Mouse (Mus musculus) forebrain, embryonic 11.5 days (tissue): ENCODE data around the gene Myl6. TPM values are rescaled to one million over a fixed set of nuclear protein-coding genes. Genes with fewer than 3 reads are reported as not detected.

Experiments
- ATAC-seq: fragments of 200-750 bp; cut with Nextera tagmentation; replicated peaks from 2 replicates; pipeline ENCODE4 v1.8.0; 2017; ENCODE audit warnings: moderate TSS enrichment; ENCODE audit not compliant: low FRiP score
- DNase-seq: peaks from one replicate; pipeline ENCODE4 v3.0.0-alpha.2; 2017; ENCODE audit warnings: low spot score
- H3K27ac ChIP-seq: fragments of 300-500 bp; sonication (generic); 2 replicates; pipeline ENCODE4 v1.5.1; 2014; ENCODE audit warnings: low read depth, low read length
- H3K27me3 ChIP-seq: fragments of 300-500 bp; sonication (generic); 2 replicates; pipeline ENCODE4 v1.6.1; 2014; ENCODE audit warnings: mild to moderate bottlenecking, low read length, mixed read lengths; ENCODE audit not compliant: control insufficient read depth, insufficient read depth
- H3K36me3 ChIP-seq: fragments of 300-500 bp; sonication (generic); 2 replicates; pipeline ENCODE4 v1.6.1; 2014; ENCODE audit warnings: mild to moderate bottlenecking, low read length, moderate library complexity, mixed read lengths; ENCODE audit not compliant: control insufficient read depth, insufficient read depth
- H3K4me1 ChIP-seq: fragments of 300-500 bp; sonication (generic); replicated peaks from 2 replicates; pipeline ENCODE4 v1.6.1; 2014; ENCODE audit warnings: low read length, mixed read lengths; ENCODE audit not compliant: control insufficient read depth, insufficient read depth
- H3K4me2 ChIP-seq: fragments of 300-500 bp; sonication (generic); 2 replicates; pipeline ENCODE4 v1.6.1; 2014; ENCODE audit warnings: low read depth, mild to moderate bottlenecking, low read length, moderate library complexity, mixed read lengths; ENCODE audit not compliant: severe bottlenecking
- H3K4me3 ChIP-seq: fragments of 300-500 bp; sonication (generic); 2 replicates; pipeline ENCODE4 v1.5.1; 2014; ENCODE audit warnings: low read depth, low read length
- H3K9ac ChIP-seq: fragments of 300-500 bp; sonication (generic); 2 replicates; pipeline ENCODE4 v1.6.1; 2014; ENCODE audit warnings: low read length
- H3K9me3 ChIP-seq: fragments of 300-500 bp; sonication (generic); 2 replicates; pipeline ENCODE4 v1.6.1; 2016; ENCODE audit warnings: low read length, mixed read lengths; ENCODE audit not compliant: control insufficient read depth
- WGBS: fragments of 180-500 bp; shearing (Covaris S2); extraction: QIAGEN DNeasy Blood & Tissue Kit; methylation state at CpG from one replicate; pipeline ENCODE4 v1.1.7; 2014; 5-methylcytosine and 5-hydroxymethylcytosine counted together
- polyA plus RNA-seq: library from polyadenylated mRNA; unstranded; fragments of >200 nt; fragmentation: Nextera tagmentation; extraction: Ambion mirVana; gene quantifications from 2 replicates; pipeline ENCODE4 v1.2.1, GENCODE M21; 2014

Myl6 gene
- polyA plus RNA-seq, result 620 and 659 TPM in 2 replicates

- Histone ChIP-seq H3K9ac (peak within 1 kb of the TSS; percentile 88), H3K27ac (peak within 1 kb of the TSS; percentile 78), H3K4me3 (peak within 1 kb of the TSS; percentile 78), H3K27me3 (no peaks in the 10 kb centered on the region), H3K4me2 (peak within 1 kb of the TSS; percentile 86), H3K9me3 (no peaks in the 10 kb centered on the region), H3K36me3 (peaks cover 7% of the 10 kb centered on the region; the same call in 1 of the 2 replicates), H3K4me1 (peaks cover 13% of the 10 kb centered on the region)
- WGBS, result under 1% methylated on average over 45 of the region's 45 CpGs
- ATAC-seq, result peak; percentile 95
- peak; percentile 99 for DNase-seq
Measured at GRCm38 (mm10) chr10:128493695-128494666, at the start of gene Myl6. Gene Myl6, minus strand, starts transcription at chr10:128494145.

DNA sequence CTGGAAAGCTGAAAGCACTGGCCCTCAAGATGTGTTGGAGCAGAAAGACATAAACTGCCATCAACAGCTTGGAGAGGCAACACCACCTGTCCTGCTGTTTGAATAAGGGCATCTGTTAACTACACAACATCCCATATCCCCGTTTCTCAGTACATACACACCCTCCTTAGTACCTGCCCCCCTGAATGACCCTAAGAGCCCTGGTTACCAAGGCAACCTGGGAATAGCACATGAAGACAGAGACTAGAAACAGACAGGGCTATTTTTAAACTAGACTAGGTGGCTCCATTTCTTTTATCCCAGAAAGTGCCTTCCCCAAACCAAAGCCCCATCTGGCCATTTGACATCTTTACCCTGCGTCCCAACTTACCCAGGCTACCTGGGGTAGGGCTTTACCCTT lies 49.2 kb upstream of the Myl6 start:
- Histone ChIP-seq H3K36me3 (peaks cover 9% of the 10 kb centered on the region; the same call in 1 of the 2 replicates), H3K4me3 (no peak overlapping the region), H3K4me2 (no peak overlapping the region), H3K27me3 (no peaks in the 10 kb centered on the region), H3K9me3 (no peaks in the 10 kb centered on the region), H3K4me1 (no peaks in the 10 kb centered on the region; the same call in none of the 2 replicates), H3K27ac (no peak overlapping the region), H3K9ac (no peak overlapping the region)
- no peak for DNase-seq
- no peak for ATAC-seq
- 86% methylated on average over 2 of the region's 2 CpGs for WGBS

DNA sequence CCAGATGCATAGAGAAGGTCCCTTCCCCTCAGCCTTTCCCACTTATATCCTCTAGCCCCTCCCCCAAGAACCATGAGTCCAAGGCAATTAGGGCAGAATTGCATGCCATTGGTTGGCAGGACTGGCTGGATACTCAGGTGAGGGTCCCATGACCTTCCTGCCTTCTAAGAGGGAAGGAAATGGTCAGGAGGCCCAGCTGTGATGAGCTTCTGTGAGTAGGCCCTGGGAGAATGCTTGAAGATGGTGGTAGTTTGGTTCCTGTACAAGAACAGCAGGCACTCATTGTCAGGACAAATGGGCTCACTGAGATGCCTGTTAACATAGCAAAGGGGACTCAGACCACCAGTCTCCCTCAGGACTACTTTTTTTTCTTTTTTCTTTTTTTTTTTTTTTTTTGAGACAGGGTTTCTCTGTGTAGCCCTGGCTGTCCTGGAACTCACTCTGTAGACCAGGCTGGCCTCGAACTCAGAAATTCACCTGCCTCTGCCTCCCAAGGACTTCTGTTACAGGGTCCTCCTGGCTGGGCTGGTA lies 44.5 kb upstream of the Myl6 start:
- H3K36me3 ChIP-seq, result peaks cover under 1% of the 10 kb centered on the region; the same call in 1 of the 2 replicates
- no peak overlapping the region for H3K4me2 ChIP-seq
- no peak overlapping the region for H3K9ac ChIP-seq
- 90% methylated on average over 1 of the region's 1 CpGs for WGBS
- no peaks in the 10 kb centered on the region for H3K9me3 ChIP-seq
- ATAC-seq, result no peak
- no peaks in the 10 kb centered on the region for H3K27me3 ChIP-seq
- DNase-seq, result no peak
- no peak overlapping the region for H3K4me3 ChIP-seq
- no peaks in the 10 kb centered on the region for H3K4me1 ChIP-seq
- no peak overlapping the region for H3K27ac ChIP-seq

DNA sequence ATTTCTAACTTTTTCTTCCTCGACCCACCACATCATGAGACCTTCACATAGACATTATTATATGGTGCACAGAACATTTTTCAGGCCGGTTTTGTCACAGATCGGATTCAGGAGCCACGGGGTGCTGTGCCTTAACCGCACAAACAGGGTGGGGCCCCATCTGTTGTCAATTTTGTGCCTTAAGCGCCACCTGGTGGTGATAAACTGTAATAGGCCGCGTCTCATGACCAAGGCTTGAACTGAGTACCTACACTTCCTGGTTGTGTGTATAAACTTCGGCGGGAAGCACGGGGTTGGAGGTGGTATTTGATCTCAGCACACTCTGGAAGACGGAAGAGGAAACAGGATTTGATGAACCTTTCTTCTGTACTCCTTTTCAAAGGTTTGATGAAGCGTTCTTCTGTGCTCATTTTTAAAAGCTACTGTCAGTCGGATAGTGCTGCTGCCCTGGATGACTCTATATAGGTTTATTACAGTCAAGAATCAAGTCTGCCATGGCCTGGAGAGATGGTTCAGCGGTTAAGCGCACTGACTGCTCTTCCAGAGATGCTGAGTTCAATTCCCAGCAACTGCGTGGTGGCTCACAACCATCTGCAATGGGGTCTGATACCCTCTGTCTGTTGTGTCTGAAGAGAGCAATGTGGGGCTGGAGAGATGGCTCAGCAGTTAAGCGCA lies 42.5 kb upstream of the Myl6 start:
- Histone ChIP-seq H3K9me3 (no peaks in the 10 kb centered on the region), H3K4me1 (no peaks in the 10 kb centered on the region), H3K4me2 (peak overlapping the region; percentile 40; the same call in 1 of the 2 replicates), H3K27me3 (no peaks in the 10 kb centered on the region), H3K27ac (no peak overlapping the region), H3K9ac (no peak overlapping the region; the same call in 1 of the 2 replicates), H3K36me3 (no peaks in the 10 kb centered on the region), H3K4me3 (no peak overlapping the region)
- WGBS, result 16% methylated on average over 18 of the region's 18 CpGs
- DNase-seq (peak; percentile 90), ATAC-seq (peak; percentile 90)

DNA sequence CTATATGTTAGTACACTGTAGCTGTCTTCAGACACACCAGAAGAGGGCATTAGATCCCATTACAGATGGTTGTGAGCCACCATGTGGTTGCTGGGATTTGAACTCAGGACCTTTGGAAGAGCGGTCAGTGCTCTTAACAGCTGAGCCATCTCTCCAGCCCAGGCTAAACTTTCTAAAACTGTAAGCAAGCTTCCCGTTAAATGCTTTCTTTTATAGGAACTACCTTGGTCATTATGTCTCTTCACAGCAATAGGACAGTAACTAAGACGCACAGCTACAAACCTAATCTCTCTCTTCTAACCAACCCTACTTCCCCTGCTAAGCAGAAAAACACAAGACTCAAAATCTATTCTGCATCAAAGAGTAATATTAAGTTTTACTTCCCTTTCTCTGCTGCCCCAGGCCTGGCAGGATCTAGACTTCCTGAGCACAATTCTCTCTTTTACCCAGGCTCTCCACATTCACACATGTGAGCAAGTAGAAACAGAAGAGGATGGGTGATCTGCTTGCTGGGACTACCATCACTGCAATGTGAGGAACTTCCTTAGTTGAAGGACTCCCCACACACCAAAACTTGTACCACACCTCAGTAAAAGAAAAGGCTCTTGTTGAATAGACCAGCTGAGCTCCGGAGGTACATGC lies 41.8 kb upstream of the Myl6 start:
- Histone ChIP-seq H3K4me1 (no peaks in the 10 kb centered on the region), H3K4me2 (peak overlapping the region; percentile 40; the same call in 1 of the 2 replicates), H3K27me3 (no peaks in the 10 kb centered on the region), H3K4me3 (no peak overlapping the region), H3K9ac (no peak overlapping the region; the same call in 1 of the 2 replicates), H3K27ac (no peak overlapping the region), H3K9me3 (no peaks in the 10 kb centered on the region), H3K36me3 (no peaks in the 10 kb centered on the region)
- WGBS, result 71% methylated on average over 4 of the region's 4 CpGs
- DNase-seq, result no peak
- no peak; the same call in 1 of the 2 replicates for ATAC-seq

DNA sequence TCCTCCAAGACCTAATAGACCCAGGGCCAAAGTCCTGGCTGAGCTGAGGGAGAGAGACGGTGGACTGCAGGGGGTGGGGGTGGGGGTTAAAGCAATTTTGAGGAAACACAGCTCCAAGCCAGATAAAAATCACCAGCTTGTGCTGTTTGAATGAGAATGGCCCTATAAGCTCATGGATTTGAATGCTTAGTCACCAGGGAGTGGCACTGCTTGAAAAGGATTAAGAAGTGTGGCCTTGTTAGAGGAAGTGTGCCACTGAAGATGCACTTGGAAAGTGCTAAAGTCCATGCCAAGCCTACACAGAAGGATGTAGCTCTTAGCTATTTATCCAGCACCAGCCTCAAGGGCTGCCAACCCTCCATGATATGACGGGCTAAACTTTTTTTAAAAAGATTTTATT lies 41.3 kb upstream of the Myl6 start:
- WGBS, result 86% methylated on average over 2 of the region's 2 CpGs
- no peak for DNase-seq

GRCm38 (mm10) chr10:128526366-128527356 lies 32.7 kb upstream of the Myl6 start:
- H3K4me2 ChIP-seq, result peak overlapping the region; percentile 99
- peaks cover 22% of the 10 kb centered on the region for H3K27me3 ChIP-seq
- no peak overlapping the region for H3K27ac ChIP-seq
- DNase-seq, result no peak
- no peak for ATAC-seq
- H3K4me3 ChIP-seq, result peak overlapping the region; percentile 64
- 32% methylated on average over 28 of the region's 28 CpGs for WGBS
- no peaks in the 10 kb centered on the region for H3K9me3 ChIP-seq
- H3K36me3 ChIP-seq, result no peaks in the 10 kb centered on the region
- peaks cover 4% of the 10 kb centered on the region; the same call in 1 of the 2 replicates for H3K4me1 ChIP-seq
- peak overlapping the region; percentile 65; the same call in 1 of the 2 replicates for H3K9ac ChIP-seq

More for the DNA sequence above, 41.3 kb upstream of the Myl6 start:
- ATAC-seq, result no peak
- Histone ChIP-seq H3K4me3 (no peak overlapping the region), H3K36me3 (no peaks in the 10 kb centered on the region), H3K4me1 (no peaks in the 10 kb centered on the region), H3K9ac (no peak overlapping the region), H3K9me3 (no peaks in the 10 kb centered on the region), H3K4me2 (no peak overlapping the region), H3K27ac (no peak overlapping the region), H3K27me3 (no peaks in the 10 kb centered on the region)
